Mouse (Mus musculus) stomach, postnatal 0 days (tissue): Measurements from ENCODE around the gene Sox9. TPM values are rescaled to one million over a fixed set of nuclear protein-coding genes. Genes with fewer than 3 reads are reported as not detected.

Experiments
- ATAC-seq: fragments of 200-750 bp; cut with Nextera tagmentation; 2 replicates; pipeline ENCODE4 v1.8.0; 2017; ENCODE audit not compliant: low FRiP score, low TSS enrichment
- DNase-seq: peaks from one replicate; pipeline ENCODE4 v3.0.0-alpha.2; 2016; ENCODE audit warnings: low spot score
- H3K27ac ChIP-seq: fragments of 300-500 bp; sonication (generic); replicated peaks from 2 replicates; pipeline ENCODE4 v1.5.1; 2014; ENCODE audit warnings: mild to moderate bottlenecking, control low read depth
- H3K27me3 ChIP-seq: fragments of 300-500 bp; sonication (generic); 2 replicates; pipeline ENCODE4 v1.6.1; 2014; ENCODE audit warnings: low read length; ENCODE audit not compliant: control insufficient read depth, insufficient read depth
- H3K36me3 ChIP-seq: fragments of 300-500 bp; sonication (generic); 2 replicates; pipeline ENCODE4 v1.6.1; 2014; ENCODE audit warnings: low read length, mixed read lengths; ENCODE audit not compliant: control insufficient read depth, insufficient read depth
- H3K4me1 ChIP-seq: fragments of 300-500 bp; sonication (generic); replicated peaks from 2 replicates; pipeline ENCODE4 v1.6.1; 2014; ENCODE audit warnings: antibody characterized with exemption; ENCODE audit not compliant: control insufficient read depth, insufficient read depth
- H3K4me2 ChIP-seq: fragments of 300-500 bp; sonication (generic); replicated peaks from 2 replicates; pipeline ENCODE4 v1.6.1; 2014; ENCODE audit warnings: low read depth, mild to moderate bottlenecking, control low read depth, moderate library complexity
- H3K4me3 ChIP-seq: fragments of 300-500 bp; sonication (generic); 2 replicates; pipeline ENCODE4 v1.5.1; 2014; ENCODE audit warnings: low read depth, low read length, control low read depth
- H3K9ac ChIP-seq: fragments of 300-500 bp; sonication (generic); 2 replicates; pipeline ENCODE4 v1.6.1; 2014; ENCODE audit warnings: mild to moderate bottlenecking, low read length, control low read depth, mixed read lengths
- H3K9me3 ChIP-seq: fragments of 300-500 bp; sonication (generic); 2 replicates; pipeline ENCODE4 v1.6.1; 2016; ENCODE audit warnings: low read length; ENCODE audit not compliant: control insufficient read depth
- CTCF ChIP-seq: IDR thresholded peaks from 2 replicates; pipeline ENCODE4 v1.5.1; 2016; ENCODE audit warnings: antibody characterized with exemption, low read depth, mild to moderate bottlenecking, moderate library complexity
- EP300 ChIP-seq: optimal IDR thresholded peaks from 2 replicates; pipeline ENCODE3; 2016; ENCODE audit warnings: antibody characterized with exemption
- WGBS: fragments of 180-500 bp; shearing (Covaris S2); extraction: QIAGEN DNeasy Blood & Tissue Kit; methylation state at CpG from one replicate; pipeline ENCODE4 v1.1.7; 2014; 5-methylcytosine and 5-hydroxymethylcytosine counted together
- polyA plus RNA-seq: library from polyadenylated mRNA; unstranded; fragments of >200 nt; fragmentation: Nextera tagmentation; extraction: Ambion mirVana; gene quantifications from 2 replicates; pipeline ENCODE4 v1.2.1, GENCODE M21; 2015

Sox9 gene
- polyA plus RNA-seq, 1 experiment from 2014 or later = 27.0 TPM

DNA sequence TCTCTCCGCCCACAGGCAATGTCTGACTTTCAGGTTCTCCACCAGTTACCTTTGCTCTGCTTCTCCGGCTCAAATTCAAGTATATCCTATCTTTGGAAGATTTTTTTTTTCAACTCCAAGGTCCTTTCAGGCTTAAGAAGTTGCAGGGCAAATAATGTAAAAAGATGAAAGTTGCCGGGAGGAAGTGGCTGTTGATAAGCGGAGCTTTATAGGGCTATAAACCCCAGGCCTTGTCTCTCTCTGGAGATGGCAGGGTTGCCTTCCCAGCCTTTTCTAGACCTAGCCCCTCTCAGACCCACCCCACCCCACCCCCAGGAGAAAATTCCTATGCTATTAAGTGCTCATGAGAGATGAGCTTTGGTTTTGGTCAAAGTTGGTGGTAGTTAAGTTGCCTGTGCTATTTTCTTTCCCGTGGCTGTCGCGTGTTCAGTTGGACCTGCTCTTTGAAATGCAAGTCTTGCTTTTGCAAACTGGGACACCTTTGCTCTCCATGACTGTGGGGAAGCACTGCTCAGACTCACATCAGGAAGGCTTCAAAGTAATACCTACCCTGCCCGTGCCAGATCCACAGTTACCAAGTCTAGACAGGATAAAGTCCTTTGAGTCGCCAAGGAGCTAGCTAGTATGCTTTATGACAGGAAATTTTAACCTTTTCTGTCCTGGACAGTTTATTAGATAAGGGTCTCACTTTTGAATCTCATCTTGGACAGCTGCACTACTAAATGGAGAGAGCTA lies 46.7 kb downstream of the Sox9 start:
- Histone ChIP-seq H3K9me3 (no peaks in the 10 kb centered on the region), H3K9ac (no peak overlapping the region), H3K27ac (no peak overlapping the region), H3K36me3 (no peaks in the 10 kb centered on the region), H3K4me2 (no peak overlapping the region), H3K27me3 (no peaks in the 10 kb centered on the region), H3K4me1 (no peaks in the 10 kb centered on the region), H3K4me3 (no peak overlapping the region)
- DNase-seq (no peak), ATAC-seq (no peak)
- 68% methylated on average over 9 of the region's 9 CpGs for WGBS
- TF ChIP-seq EP300 = no peak
- TF ChIP-seq CTCF = no peak

DNA sequence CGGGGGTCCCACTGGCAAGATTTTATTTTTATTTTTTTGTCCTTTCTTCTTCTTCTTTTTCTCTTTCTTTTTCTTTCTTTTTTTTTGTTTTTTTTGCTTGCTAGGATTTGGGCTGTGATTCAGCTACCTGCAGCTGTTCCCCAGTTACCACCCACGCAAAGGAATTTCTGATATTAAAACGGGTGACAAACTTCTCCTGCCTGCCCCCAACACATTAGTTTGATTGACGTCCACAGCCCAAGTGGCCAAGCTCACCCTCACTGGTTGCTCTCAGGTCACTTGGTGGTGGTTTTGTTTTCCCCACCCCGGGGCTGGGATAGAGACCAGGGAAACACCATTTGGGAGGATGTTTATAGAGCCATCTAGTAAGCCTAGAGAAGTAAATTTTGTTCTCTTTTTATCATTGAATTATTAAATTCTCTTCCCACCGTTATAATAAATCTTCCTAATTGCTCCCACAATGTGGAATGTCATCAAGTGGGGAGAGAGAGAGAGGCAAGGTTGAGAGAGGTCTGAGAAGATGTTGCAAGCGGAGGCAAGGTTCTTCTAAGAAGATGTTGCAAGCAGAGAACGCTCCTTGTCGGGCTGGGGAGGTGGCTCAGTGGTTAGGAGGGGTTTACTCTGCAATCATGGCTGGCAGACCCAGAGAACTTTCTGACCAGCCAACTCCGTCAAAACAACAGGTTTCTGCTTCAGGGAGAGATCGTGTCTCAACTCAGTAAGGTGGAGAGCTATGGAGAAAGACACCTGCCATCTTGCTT lies 52.4 kb downstream of the Sox9 start:
- Histone ChIP-seq H3K4me1 (no peaks in the 10 kb centered on the region), H3K27ac (no peak overlapping the region), H3K36me3 (no peaks in the 10 kb centered on the region), H3K9ac (no peak overlapping the region), H3K9me3 (no peaks in the 10 kb centered on the region), H3K4me3 (no peak overlapping the region), H3K4me2 (no peak overlapping the region), H3K27me3 (no peaks in the 10 kb centered on the region)
- WGBS = 50% methylated on average over 11 of the region's 11 CpGs
- no peak for ATAC-seq
- no peak for DNase-seq
- no peak for TF ChIP-seq CTCF

DNA sequence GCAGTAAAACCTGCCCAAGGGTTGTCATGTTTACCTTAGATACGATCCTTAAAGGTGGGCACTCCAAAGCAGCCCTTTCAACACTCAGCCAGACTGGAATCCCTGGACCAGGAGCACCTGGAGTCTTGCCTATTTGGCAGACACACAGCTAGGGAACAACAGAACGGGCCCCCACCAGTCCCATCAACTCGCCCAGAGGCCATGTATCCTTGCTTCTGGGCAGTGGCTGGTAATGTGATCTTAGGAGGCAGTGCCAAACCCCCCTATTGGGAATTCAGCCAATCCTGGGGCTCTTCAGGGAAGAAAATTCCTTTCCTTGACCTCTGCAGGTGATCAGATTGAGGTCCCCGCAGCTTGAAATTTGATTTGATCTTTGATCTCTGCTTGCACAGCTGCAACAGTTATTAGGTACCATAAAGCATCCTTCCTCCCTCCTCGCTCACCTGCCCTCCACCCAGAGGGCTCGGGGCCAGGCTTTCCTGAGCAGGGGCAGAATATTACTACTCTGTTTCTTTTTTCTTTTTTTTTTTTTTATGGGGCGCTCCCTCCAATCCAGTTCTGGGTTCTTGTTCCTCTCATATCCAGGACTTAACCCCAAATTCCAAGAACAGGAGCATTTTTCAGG lies 53.6 kb downstream of the Sox9 start:
- Histone ChIP-seq H3K9ac (no peak overlapping the region), H3K27ac (no peak overlapping the region), H3K9me3 (no peaks in the 10 kb centered on the region), H3K4me2 (no peak overlapping the region), H3K4me3 (no peak overlapping the region), H3K27me3 (no peaks in the 10 kb centered on the region), H3K4me1 (no peaks in the 10 kb centered on the region), H3K36me3 (no peaks in the 10 kb centered on the region)
- ATAC-seq (no peak), DNase-seq (peak; percentile 17)
- TF ChIP-seq CTCF (no peak), EP300 (no peak)
- 48% methylated on average over 7 of the region's 7 CpGs for WGBS
